Mouse (Mus musculus) kidney, postnatal 0 days (tissue): Measurements from ENCODE around the gene Tdrd7. TPM values are rescaled to one million over a fixed set of nuclear protein-coding genes. Genes with fewer than 3 reads are reported as not detected.

Experiments
- ATAC-seq: fragments of 200-750 bp; cut with Nextera tagmentation; replicated peaks from 2 replicates; pipeline ENCODE4 v1.8.0; 2017; ENCODE audit warnings: low read depth, moderate number of reproducible peaks, moderate TSS enrichment, moderate library complexity; ENCODE audit not compliant: low FRiP score
- DNase-seq: peaks from one replicate; pipeline ENCODE4 v3.0.0-alpha.2; 2016; ENCODE audit warnings: low spot score
- H3K27ac ChIP-seq: fragments of 300-500 bp; sonication (generic); 2 replicates; pipeline ENCODE4 v1.5.1; 2014; ENCODE audit warnings: mild to moderate bottlenecking
- H3K27me3 ChIP-seq: fragments of 300-500 bp; sonication (generic); 2 replicates; pipeline ENCODE4 v1.6.1; 2014; ENCODE audit warnings: low read length, mixed read lengths; ENCODE audit not compliant: insufficient read depth
- H3K36me3 ChIP-seq: fragments of 300-500 bp; sonication (generic); 2 replicates; pipeline ENCODE4 v1.6.1; 2014; ENCODE audit warnings: low read length, mixed read lengths; ENCODE audit not compliant: insufficient read depth
- H3K4me1 ChIP-seq: fragments of 300-500 bp; sonication (generic); replicated peaks from 2 replicates; pipeline ENCODE4 v1.6.1; 2014; ENCODE audit warnings: antibody characterized with exemption, low read length, mixed read lengths; ENCODE audit not compliant: insufficient read depth
- H3K4me2 ChIP-seq: fragments of 300-500 bp; sonication (generic); 2 replicates; pipeline ENCODE4 v1.6.1; 2014; ENCODE audit warnings: mild to moderate bottlenecking, low read length, moderate library complexity, mixed read lengths
- H3K4me3 ChIP-seq: fragments of 300-500 bp; sonication (generic); replicated peaks from 2 replicates; pipeline ENCODE4 v1.5.1; 2014; ENCODE audit warnings: low read depth, low read length
- H3K9ac ChIP-seq: fragments of 300-500 bp; sonication (generic); 2 replicates; pipeline ENCODE4 v1.6.1; 2014; ENCODE audit warnings: low read depth, low read length
- H3K9me3 ChIP-seq: fragments of 300-500 bp; sonication (generic); replicated peaks from 2 replicates; pipeline ENCODE4 v1.6.1; 2016; ENCODE audit warnings: low read length, inconsistent platforms, mixed read lengths
- CTCF ChIP-seq: IDR thresholded peaks from 2 replicates; pipeline ENCODE4 v1.5.1; 2016; ENCODE audit warnings: antibody characterized with exemption, low read depth, mild to moderate bottlenecking, moderate library complexity
- WGBS: fragments of 180-500 bp; shearing (Covaris S2); extraction: QIAGEN DNeasy Blood & Tissue Kit; methylation state at CpG from one replicate; pipeline ENCODE4 v1.1.7; 2014; 5-methylcytosine and 5-hydroxymethylcytosine counted together
- polyA plus RNA-seq: library from polyadenylated mRNA; unstranded; fragments of >200 nt; fragmentation: Nextera tagmentation; extraction: Ambion mirVana; gene quantifications from 2 replicates; pipeline ENCODE4 v1.2.1, GENCODE M21; 2015

Gene Tdrd7
- polyA plus RNA-seq, 1 experiment from 2014 or later: 25.1 TPM

- ATAC-seq (no peak), DNase-seq (no peak)
- H3K4me3 ChIP-seq: no peak overlapping the region
- H3K4me1 ChIP-seq: no peaks in the 10 kb centered on the region; the same call in 1 of the 2 replicates
- no peak for TF ChIP-seq CTCF
- H3K9ac ChIP-seq: no peak overlapping the region
- H3K36me3 ChIP-seq: no peaks in the 10 kb centered on the region
- 49% methylated on average over 8 of the region's 8 CpGs for WGBS
- H3K27ac ChIP-seq: no peak overlapping the region
- H3K4me2 ChIP-seq: no peak overlapping the region
- H3K27me3 ChIP-seq: no peaks in the 10 kb centered on the region
- no peaks in the 10 kb centered on the region for H3K9me3 ChIP-seq
These were observed 99.1 kb downstream of the Tdrd7 start for GRCm38 (mm10) chr4:46064263-46064662.

- no peak overlapping the region for H3K9ac ChIP-seq
- no peak overlapping the region for H3K4me2 ChIP-seq
- WGBS: 60% methylated on average over 3 of the region's 3 CpGs
- DNase-seq: no peak
- no peaks in the 10 kb centered on the region for H3K9me3 ChIP-seq
- no peaks in the 10 kb centered on the region for H3K27me3 ChIP-seq
- H3K27ac ChIP-seq: no peak overlapping the region
- no peaks in the 10 kb centered on the region for H3K36me3 ChIP-seq
- ATAC-seq: no peak
- H3K4me1 ChIP-seq: no peaks in the 10 kb centered on the region; the same call in 1 of the 2 replicates
- TF ChIP-seq CTCF: no peak
- H3K4me3 ChIP-seq: no peak overlapping the region
These were observed 99.8 kb downstream of the Tdrd7 start for GRCm38 (mm10) chr4:46064961-46065360.

GRCm38 (mm10) chr4:46065695-46066340, 100.7 kb downstream of the Tdrd7 start:
- 0 out of 2 replicates have a peak overlapping the region, but pooled peaks have one; percentile 0 for H3K27ac ChIP-seq
- H3K9ac ChIP-seq: no peak overlapping the region
- H3K4me2 ChIP-seq: no peak overlapping the region
- TF ChIP-seq CTCF: no peak
- H3K36me3 ChIP-seq: no peaks in the 10 kb centered on the region
- H3K9me3 ChIP-seq: no peaks in the 10 kb centered on the region
- no peaks in the 10 kb centered on the region for H3K27me3 ChIP-seq
- ATAC-seq (no peak), DNase-seq (peak; percentile 32)
- WGBS: 40% methylated on average over 8 of the region's 8 CpGs
- H3K4me1 ChIP-seq: no peaks in the 10 kb centered on the region; the same call in 1 of the 2 replicates
- no peak overlapping the region for H3K4me3 ChIP-seq

GRCm38 (mm10) chr4:46068060-46068459, 102.9 kb downstream of the Tdrd7 start:
- TF ChIP-seq CTCF: no peak
- Histone ChIP-seq H3K4me1 (no peaks in the 10 kb centered on the region; the same call in 1 of the 2 replicates), H3K36me3 (no peaks in the 10 kb centered on the region), H3K27ac (no peak overlapping the region), H3K27me3 (no peaks in the 10 kb centered on the region), H3K4me3 (no peak overlapping the region), H3K9me3 (no peaks in the 10 kb centered on the region), H3K9ac (no peak overlapping the region), H3K4me2 (no peak overlapping the region)
- ATAC-seq (no peak), DNase-seq (no peak)
- 34% methylated on average over 3 of the region's 3 CpGs for WGBS

GRCm38 (mm10) chr4:46068573-46068972, 103.4 kb downstream of the Tdrd7 start:
- ATAC-seq (no peak), DNase-seq (no peak)
- H3K27me3 ChIP-seq: no peaks in the 10 kb centered on the region
- TF ChIP-seq CTCF: no peak
- H3K9me3 ChIP-seq: no peaks in the 10 kb centered on the region
- no peak overlapping the region for H3K27ac ChIP-seq
- H3K36me3 ChIP-seq: no peaks in the 10 kb centered on the region
- 68% methylated on average over 1 of the region's 1 CpGs for WGBS
- no peak overlapping the region for H3K9ac ChIP-seq
- no peak overlapping the region for H3K4me2 ChIP-seq
- no peaks in the 10 kb centered on the region; the same call in 1 of the 2 replicates for H3K4me1 ChIP-seq
- no peak overlapping the region for H3K4me3 ChIP-seq

- 38% methylated on average over 6 of the region's 6 CpGs for WGBS
- Histone ChIP-seq H3K27ac (no peak overlapping the region; the same call in 1 of the 2 replicates), H3K36me3 (no peaks in the 10 kb centered on the region), H3K4me2 (no peak overlapping the region), H3K9ac (no peak overlapping the region), H3K27me3 (no peaks in the 10 kb centered on the region), H3K4me1 (no peaks in the 10 kb centered on the region; the same call in 1 of the 2 replicates), H3K4me3 (no peak overlapping the region), H3K9me3 (no peaks in the 10 kb centered on the region)
- ATAC-seq (no peak), DNase-seq (peak; percentile 69)
- no peak for TF ChIP-seq CTCF
These were observed 104.8 kb downstream of the Tdrd7 start for GRCm38 (mm10) chr4:46069851-46070482.
